10 mouse cellular contexts compared by ENCODE assay signal in genomic region chr6:13288500-13288899, GRCm38 (mm10).
DNase-seq lines count a peak whose midpoint lies in the region; ATAC-seq and TF ChIP-seq lines count a peak whose summit lies in the region.
"Had no signal": no experiment of that assay in that cellular context is flagged by ENCODE, and none has a peak within 500 bp of the region (broad histone marks: within the 10 kb centered on the region; RNA-seq: fewer than 3 reads in every experiment).

No protein-coding gene starts in this region.

- no peaks in the 10 kb centered on the region for H3K36me3 ChIP-seq in intestine, embryonic 15.5 days
- no peaks in the 10 kb centered on the region for H3K36me3 ChIP-seq in intestine, postnatal 0 days (ENCODE audit: control insufficient read depth, insufficient read depth)

- no peaks in the 10 kb centered on the region for H3K4me1 ChIP-seq in intestine, embryonic 15.5 days (replicated peaks)
- no peaks in the 10 kb centered on the region for H3K4me1 ChIP-seq in intestine, postnatal 0 days (replicated peaks; ENCODE audit: control insufficient read depth, insufficient read depth, low read length)

- no peak overlapping the region for H3K9ac ChIP-seq in intestine, embryonic 15.5 days
- no peak overlapping the region for H3K9ac ChIP-seq in intestine, postnatal 0 days (ENCODE audit: low read depth, low read length)

- intact Hi-C loops in heart, postnatal 25 days (cut with DNase I): loop anchor here (5.0 kb wide), 1 partner anchor 1219 kb away; no protein-coding TSS in a partner anchor

- 0 out of 2 replicates have a peak, but pooled peaks have one; percentile 39 for ATAC-seq in intestine, embryonic 15.5 days
- no peak for ATAC-seq in intestine, postnatal 0 days
- ATAC-seq in megakaryocyte, adult 5-6 weeks (ENCODE audit: poor library complexity, severe bottlenecking): no peak

- WGBS in intestine, embryonic 15.5 days: 19% methylated on average over 1 of the region's 1 CpGs
- whole genome bisulfite sequencing in intestine, postnatal 0 days: 20% methylated on average over 1 of the region's 1 CpGs

- no peaks in the 10 kb centered on the region for H3K9me3 ChIP-seq in intestine, embryonic 15.5 days
- H3K9me3 ChIP-seq in intestine, postnatal 0 days (ENCODE audit: control insufficient read depth): no peaks in the 10 kb centered on the region

- DNase-seq in gonadal fat pad, adult 2 months (ENCODE audit: low read depth): peak; percentile 27
- DNase-seq in heart, postnatal 25 days (ENCODE audit: low spot score): peak; percentile 3
- peak; percentile 74 for DNase-seq in lung, postnatal 10 days
- no peak for DNase-seq in ovary, postnatal 10 days (ENCODE audit: low spot score)
- DNase-seq in yolk sac, embryonic 10.5 days (ENCODE audit: low spot score): no peak
- DNase-seq: gastrocnemius, postnatal 14 days; thymus, postnatal 4 days had no signal

- H3K4me2 ChIP-seq in intestine, embryonic 15.5 days (replicated peaks): no peak overlapping the region
- no peak overlapping the region for H3K4me2 ChIP-seq in intestine, postnatal 0 days (replicated peaks; ENCODE audit: low read depth)

- no peak overlapping the region for H3K27ac ChIP-seq in intestine, embryonic 15.5 days
- H3K27ac ChIP-seq in intestine, postnatal 0 days (ENCODE audit: low read depth, low read length): no peak overlapping the region

- TF ChIP-seq CTCF in intestine, postnatal 0 days (IDR thresholded peaks at IDR 0.05; ENCODE audit: low read depth): no peak

- H3K4me3 ChIP-seq in intestine, embryonic 15.5 days (replicated peaks): no peak overlapping the region
- H3K4me3 ChIP-seq in intestine, postnatal 0 days (ENCODE audit: low read depth, low read length): no peak overlapping the region

- no peaks in the 10 kb centered on the region for H3K27me3 ChIP-seq in intestine, embryonic 15.5 days (replicated peaks)
- H3K27me3 ChIP-seq in intestine, postnatal 0 days (replicated peaks; ENCODE audit: control insufficient read depth, insufficient read depth, low read length): no peaks in the 10 kb centered on the region

Comparison
In these comparisons a context has a peak if more than half of its experiments do, and no peak if none do; other contexts are left out.
1. DNase-seq: peak in gonadal fat pad, adult 2 months (single experiment), heart, postnatal 25 days (single experiment) and lung, postnatal 10 days (single experiment); none in ovary, postnatal 10 days (single experiment) and yolk sac, embryonic 10.5 days (single experiment).